Mouse (Mus musculus): ENCODE measurements around the gene Nmt2. TPM values are rescaled to one million over a fixed set of nuclear protein-coding genes. Genes with fewer than 3 reads are reported as not detected.

Nmt2 gene
- total RNA-seq (2015; ENCODE audit: low replicate concordance) (3.3 and 4.8 TPM in 2 replicates), total RNA-seq (2017; ENCODE audit: low replicate concordance) (5.7 and 7.8 TPM in 2 replicates)

- peak; percentile 95 for ATAC-seq (replicated peaks; ENCODE audit: low FRiP score, poor library complexity, severe bottlenecking)
These were observed at the start of gene Nmt2 for GRCm38 (mm10) chr2:3283602-3284472. Gene Nmt2, plus strand, starts transcription at chr2:3284212.

GRCm38 (mm10) chr2:3239255-3239654, 44.8 kb upstream of the Nmt2 start:
- ATAC-seq (replicated peaks; ENCODE audit: low FRiP score, poor library complexity, severe bottlenecking), result no peak

- ATAC-seq (replicated peaks; ENCODE audit: low FRiP score, poor library complexity, severe bottlenecking), result no peak
These were observed 39.8 kb upstream of the Nmt2 start for GRCm38 (mm10) chr2:3244251-3244650.

- ATAC-seq (replicated peaks; ENCODE audit: low FRiP score, poor library complexity, severe bottlenecking), result no peak
These were observed 32.7 kb upstream of the Nmt2 start for GRCm38 (mm10) chr2:3251309-3251708.

- ATAC-seq (replicated peaks; ENCODE audit: low FRiP score, poor library complexity, severe bottlenecking), result no peak
These were observed 17.5 kb upstream of the Nmt2 start for GRCm38 (mm10) chr2:3266466-3266865.

GRCm38 (mm10) chr2:3267879-3268278, 16.1 kb upstream of the Nmt2 start:
- ATAC-seq (replicated peaks; ENCODE audit: low FRiP score, poor library complexity, severe bottlenecking), result no peak

- no peak for ATAC-seq (replicated peaks; ENCODE audit: low FRiP score, poor library complexity, severe bottlenecking)
These were observed 10.7 kb upstream of the Nmt2 start for GRCm38 (mm10) chr2:3273349-3273748.

DNA sequence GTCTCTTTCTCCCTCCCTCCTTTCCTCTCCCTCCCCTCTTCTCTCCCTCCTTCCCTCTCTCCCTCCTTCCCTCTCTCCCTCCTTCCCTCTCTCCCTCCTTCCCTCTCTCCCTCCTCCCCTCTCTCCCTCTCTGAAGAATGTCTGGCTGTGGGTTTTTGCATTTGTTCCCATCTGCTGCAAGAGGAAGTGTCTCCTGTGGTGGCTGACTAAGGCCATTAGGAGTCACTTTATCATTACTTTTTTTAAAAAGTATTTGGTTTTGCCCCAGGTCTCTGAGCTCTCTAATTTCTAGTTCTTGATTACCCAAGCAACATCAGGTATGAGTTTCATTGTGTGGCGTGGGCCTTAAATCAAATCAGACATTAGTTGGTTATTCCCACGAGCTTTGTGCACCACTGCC, 7.9 kb upstream of the Nmt2 start:
- no peak for ATAC-seq (replicated peaks; ENCODE audit: low FRiP score, poor library complexity, severe bottlenecking)

DNA sequence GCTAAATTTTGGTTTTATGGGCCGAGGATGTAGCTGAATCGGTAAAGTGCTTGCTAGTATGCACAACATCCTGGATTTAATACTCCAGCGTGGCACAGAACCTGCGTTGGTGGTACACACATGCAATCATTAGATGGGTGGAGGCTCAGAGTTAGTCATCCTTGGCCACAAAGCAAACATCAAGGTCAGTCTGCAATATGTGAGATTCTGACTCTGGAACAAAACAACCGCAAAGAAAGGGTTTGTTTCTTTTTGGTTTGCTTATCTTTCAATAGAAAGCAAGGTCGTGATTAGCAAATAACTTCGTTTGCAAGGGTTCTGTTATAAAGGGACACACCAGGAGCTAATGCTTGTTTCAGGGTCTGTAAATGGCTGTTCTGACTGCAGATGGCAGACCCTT, 6.5 kb upstream of the Nmt2 start:
- ATAC-seq (replicated peaks; ENCODE audit: low FRiP score, poor library complexity, severe bottlenecking), result no peak

- no peak for ATAC-seq (replicated peaks; ENCODE audit: low FRiP score, poor library complexity, severe bottlenecking)
These were observed 2.7 kb upstream of the Nmt2 start for GRCm38 (mm10) chr2:3281311-3281710.

DNA sequence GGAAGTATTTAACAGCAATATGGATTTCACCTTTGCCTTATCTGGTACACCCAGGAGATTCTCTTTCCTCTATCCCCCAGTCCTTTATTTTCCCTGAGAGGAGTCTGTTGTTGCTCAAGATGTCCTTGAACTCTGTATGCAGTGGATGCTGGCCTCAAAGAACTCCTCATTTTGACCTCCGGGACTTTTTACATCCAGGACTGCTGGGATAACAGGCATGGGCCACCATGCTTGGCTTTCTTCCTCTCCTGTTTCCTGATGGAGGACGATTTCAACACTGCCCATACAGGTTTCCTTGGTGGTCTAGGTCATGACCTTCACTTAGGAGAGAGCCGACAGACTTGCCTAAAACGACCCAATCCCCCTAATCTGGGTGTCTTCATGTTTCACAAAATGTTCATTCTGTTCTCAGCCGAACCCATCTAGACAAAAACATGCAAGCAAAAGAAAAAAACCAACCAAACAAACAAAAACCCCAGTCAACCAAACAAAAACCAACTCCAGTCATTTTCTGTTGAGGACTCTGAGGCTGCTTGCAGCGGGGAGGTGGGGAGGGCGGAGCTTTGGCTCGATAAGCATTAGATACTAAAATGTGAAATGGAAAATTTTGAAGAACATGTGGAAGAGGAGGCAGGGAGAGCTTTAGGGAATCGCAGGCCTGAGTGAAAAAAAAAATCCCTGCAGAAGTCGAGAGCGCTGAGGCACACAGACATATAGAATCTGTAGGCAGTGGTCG, 978 bp upstream of the Nmt2 start:
- 0 out of 2 replicates have a peak, but pooled peaks have one; percentile 7 for ATAC-seq (replicated peaks; ENCODE audit: low FRiP score, poor library complexity, severe bottlenecking)

- ATAC-seq (replicated peaks; ENCODE audit: low FRiP score, poor library complexity, severe bottlenecking), result no peak; the same call in 1 of the 2 replicates
These were observed 615 bp downstream of the Nmt2 start for GRCm38 (mm10) chr2:3284473-3285180.

GRCm38 (mm10) chr2:3285181-3285530, 1.1 kb downstream of the Nmt2 start:
- ATAC-seq (replicated peaks; ENCODE audit: low FRiP score, poor library complexity, severe bottlenecking), result no peak

- ATAC-seq (replicated peaks; ENCODE audit: low FRiP score, poor library complexity, severe bottlenecking), result no peak
These were observed 1.7 kb downstream of the Nmt2 start for GRCm38 (mm10) chr2:3285709-3286108.

GRCm38 (mm10) chr2:3286243-3286642, 2.2 kb downstream of the Nmt2 start:
- ATAC-seq (replicated peaks; ENCODE audit: low FRiP score, poor library complexity, severe bottlenecking), result no peak

DNA sequence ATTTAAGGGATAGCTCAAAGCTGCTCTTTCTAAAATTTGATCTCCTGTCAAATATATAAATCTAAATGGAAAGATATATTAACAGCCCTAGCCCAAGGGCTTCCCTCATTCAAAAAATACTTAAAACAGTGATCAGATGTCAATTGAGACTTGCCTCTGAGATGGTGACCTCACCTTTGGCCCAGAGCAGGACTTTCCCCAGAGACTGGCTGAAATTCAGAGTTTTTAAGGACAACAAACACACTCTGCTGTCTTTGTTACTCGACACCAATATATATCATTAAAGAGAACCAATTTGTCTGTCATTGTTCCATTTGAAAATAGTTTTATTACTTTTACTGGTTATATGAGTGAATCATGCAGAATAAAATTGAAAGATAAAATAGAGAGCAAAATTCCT, 5.6 kb downstream of the Nmt2 start:
- ATAC-seq (replicated peaks; ENCODE audit: low FRiP score, poor library complexity, severe bottlenecking), result no peak

GRCm38 (mm10) chr2:3292170-3292569, 8.2 kb downstream of the Nmt2 start:
- ATAC-seq (replicated peaks; ENCODE audit: low FRiP score, poor library complexity, severe bottlenecking), result no peak

GRCm38 (mm10) chr2:3295826-3296225, 11.8 kb downstream of the Nmt2 start:
- no peak for ATAC-seq (replicated peaks; ENCODE audit: low FRiP score, poor library complexity, severe bottlenecking)

GRCm38 (mm10) chr2:3305426-3306025, 21.5 kb downstream of the Nmt2 start:
- ATAC-seq (replicated peaks; ENCODE audit: low FRiP score, poor library complexity, severe bottlenecking), result no peak

DNA sequence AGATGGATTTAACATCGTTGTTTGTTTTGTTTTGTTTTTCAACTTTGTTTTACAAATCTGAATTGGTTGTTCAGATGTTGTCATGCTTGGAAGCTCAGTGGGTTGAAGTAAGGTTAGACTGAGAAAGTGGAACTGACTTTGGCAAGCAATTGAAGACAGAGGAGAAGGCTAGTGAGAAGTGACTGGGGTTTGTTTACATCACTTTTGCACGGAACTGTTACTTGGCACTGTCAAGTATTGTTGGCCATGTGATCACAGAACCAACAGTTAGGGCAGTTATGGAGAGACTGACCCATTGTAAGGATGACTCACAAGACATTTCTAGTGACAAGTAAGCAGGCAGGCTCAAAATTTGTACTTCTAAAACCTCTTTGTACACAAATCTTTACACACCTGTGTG, 39.1 kb downstream of the Nmt2 start:
- no peak for ATAC-seq (replicated peaks; ENCODE audit: low FRiP score, poor library complexity, severe bottlenecking)
